Mouse (Mus musculus) lung, postnatal 36 days (tissue): ENCODE results near the gene Carf.
"Not testable (repeated sequence)": the region's sequence is repeated elsewhere in the genome, so short reads cannot be mapped to it uniquely, and the experiment has no call there.

Experiments used
- DNase-seq: peaks from one replicate; pipeline ENCODE4 v3.0.0; 2022; ENCODE audit warnings: mixed read lengths

Gene Carf

DNA sequence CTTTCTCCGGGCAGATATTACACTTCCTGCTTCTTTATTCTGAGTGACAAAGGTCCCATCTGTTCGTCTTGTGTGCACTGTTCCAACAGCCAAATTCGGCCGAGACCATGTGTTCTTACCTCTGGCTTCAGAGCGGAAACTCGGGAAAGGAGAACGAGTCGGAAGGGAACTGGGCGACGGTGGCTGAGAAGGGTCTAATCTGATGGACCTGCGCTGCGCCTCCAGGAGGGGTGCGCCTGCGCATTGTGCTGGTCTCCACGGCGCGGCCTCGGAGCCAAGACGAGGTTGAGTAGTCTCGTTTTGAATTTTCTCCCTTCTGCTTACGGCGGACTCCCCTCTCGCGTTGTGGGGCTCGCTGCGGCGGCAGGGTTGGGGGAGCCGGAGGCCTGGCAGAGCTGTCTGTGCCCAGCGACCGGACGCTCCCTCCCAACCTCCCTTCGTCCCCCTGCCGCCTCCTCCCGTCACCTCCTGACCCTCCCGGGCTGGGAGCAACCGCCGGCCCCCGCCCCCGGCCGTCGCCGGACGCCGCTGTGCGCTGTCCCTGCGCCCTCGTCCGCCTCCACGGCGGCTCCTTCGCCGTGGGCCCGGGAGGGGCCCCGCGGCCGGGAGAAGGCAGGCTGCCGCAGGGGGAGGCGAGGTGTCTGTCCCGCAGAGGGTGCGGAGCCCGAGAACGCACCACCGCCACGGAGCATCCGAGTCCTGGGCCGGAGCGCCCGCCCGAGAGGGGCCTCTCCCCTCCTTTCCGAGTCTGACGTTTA is at the start of gene Carf, which contains the start of gene Wdr12:
Gene Carf, plus strand, starts transcription at position 224 of the 758 bp plus-strand sequence.
Gene Wdr12, minus strand, starts transcription at position 622 of the 758 bp plus-strand sequence.
- peak; percentile 97 for DNase-seq

DNA sequence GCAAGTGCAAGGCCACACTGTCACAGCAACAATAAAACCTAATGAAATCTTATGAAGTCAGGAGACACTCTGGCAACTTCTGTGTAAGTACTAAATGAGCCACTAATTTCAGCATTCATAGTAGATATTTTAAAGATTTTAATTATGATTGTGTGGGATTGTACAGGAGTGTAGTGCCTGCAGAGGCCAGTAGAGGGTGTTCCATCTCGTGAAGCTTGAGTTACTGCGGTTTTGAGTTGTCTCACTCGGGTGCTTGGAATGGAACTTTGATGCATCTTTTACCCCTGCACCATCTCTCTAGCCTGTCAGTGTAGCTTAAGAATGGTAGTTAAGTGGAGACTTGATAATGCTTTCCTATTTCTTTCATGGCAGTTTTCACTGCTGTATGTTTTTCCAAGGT is 43.4 kb upstream of the Carf start:
- DNase-seq: no peak

GRCm38 (mm10) chr1:60056310-60056709 is 41.7 kb upstream of the Carf start:
- DNase-seq: no peak

DNA sequence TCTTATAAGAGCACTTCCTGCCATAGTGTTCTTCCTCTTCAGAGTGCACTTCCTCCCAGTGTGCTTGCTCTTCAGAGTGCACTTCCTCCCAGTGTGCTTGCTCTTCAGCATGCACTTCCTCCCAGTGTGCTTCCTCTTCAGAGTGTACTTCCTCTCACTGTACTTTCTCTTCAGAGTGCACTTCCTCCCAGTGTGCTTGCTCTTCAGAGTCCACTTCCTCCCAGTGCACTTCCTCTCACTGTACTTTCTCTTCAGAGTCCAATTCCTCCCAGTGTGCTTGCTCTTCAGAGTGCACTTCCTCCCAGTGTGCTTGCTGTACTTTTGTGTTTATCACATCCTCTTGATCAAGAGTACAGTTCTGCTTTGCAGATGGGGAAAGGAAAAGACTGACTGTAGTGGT is 27.3 kb upstream of the Carf start:
- not testable (repeated sequence) for DNase-seq

- no peak for DNase-seq
Measured at GRCm38 (mm10) chr1:60074935-60075334, 23.1 kb upstream of the Carf start.

GRCm38 (mm10) chr1:60075590-60075989 is 22.5 kb upstream of the Carf start:
- no peak for DNase-seq

- no peak for DNase-seq
Measured at GRCm38 (mm10) chr1:60076411-60076810, 21.6 kb upstream of the Carf start.

DNA sequence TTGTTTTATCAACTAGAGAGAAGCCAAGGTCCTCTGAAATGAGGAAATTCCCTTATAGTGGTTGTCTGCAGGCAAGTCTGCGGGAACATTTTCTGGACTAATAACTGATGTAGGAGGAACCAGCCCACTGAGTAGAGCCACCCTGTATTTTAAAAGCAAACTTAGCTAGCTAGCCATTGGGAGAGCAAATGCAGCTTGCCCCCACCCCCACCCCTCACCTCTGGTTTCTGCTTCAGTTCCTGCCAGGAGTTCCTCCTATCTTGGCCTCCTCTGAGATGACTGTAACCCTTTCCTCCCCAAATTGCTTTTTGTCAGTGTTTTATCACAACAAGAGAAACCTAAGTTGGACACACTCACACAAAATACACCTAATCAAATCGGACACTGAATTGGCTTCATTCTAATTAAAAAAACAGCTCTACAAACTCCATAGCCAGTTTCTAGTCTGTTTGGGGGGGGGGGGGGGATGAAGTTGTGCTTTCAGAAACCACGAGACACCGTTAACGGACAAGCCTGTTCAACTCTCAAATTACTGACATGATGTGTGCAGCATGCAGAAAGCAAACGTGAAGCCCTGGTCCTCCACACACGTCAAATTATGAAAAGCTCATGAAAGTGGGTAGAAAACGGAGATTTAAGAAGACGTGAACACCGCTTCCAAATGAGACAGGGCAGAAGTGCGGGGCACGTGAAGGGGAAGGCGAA is 1.3 kb upstream of the Carf start:
- DNase-seq: no peak

- peak; percentile 74 for DNase-seq
Measured at GRCm38 (mm10) chr1:60097277-60098023, 597 bp upstream of the Carf start.

- DNase-seq: peak; percentile 14
Measured at GRCm38 (mm10) chr1:60098839-60099238, 792 bp downstream of the Carf start.

- DNase-seq: no peak
Measured at GRCm38 (mm10) chr1:60104582-60104981, 6.5 kb downstream of the Carf start.

- DNase-seq: no peak
Measured at GRCm38 (mm10) chr1:60117721-60118455, 19.8 kb downstream of the Carf start.

- DNase-seq: no peak
Measured at GRCm38 (mm10) chr1:60137346-60137745, 39.3 kb downstream of the Carf start.

- peak; percentile 6 for DNase-seq
Measured at GRCm38 (mm10) chr1:60152700-60153099, 54.7 kb downstream of the Carf start.

DNA sequence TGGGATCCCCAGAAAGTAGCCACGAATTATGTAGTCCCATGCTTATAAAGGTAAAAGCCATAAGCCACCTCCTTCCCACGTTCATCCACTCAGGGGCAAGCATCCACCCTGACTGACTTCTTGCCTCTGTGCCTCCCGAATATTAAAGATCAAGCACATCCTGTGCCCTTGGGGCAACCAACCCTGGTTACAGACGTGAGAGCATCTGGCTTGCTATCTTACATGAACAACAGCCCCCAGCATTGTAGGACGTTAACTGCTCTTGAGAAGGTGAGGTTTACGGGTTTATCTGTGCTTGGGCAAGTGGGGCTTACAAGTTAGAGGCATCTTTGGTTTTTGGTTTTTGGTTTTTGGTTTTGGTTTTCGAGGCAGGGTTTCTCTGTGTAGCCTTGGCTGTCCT is 58.6 kb downstream of the Carf start:
- DNase-seq: no peak

DNA sequence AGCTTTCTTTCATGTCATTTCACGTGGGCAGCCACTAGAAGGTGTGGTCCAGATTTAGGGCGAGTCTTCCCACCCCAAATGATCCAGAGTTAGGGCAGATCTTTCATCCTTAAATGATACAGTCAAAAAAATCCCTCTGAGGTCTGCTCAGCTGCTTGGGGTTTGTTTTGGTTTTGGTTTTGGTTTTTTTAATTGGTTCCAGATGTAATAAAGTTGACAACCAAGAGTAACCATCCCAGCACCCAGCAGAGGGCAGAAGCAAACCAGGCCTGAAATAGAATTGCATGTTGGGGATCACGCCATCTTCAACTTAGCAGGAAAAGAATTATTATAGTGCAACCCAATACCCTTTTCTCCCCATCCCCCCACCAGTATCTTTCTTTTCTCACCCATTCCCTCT is 60.4 kb downstream of the Carf start:
- DNase-seq: peak; percentile 81

GRCm38 (mm10) chr1:60163676-60164075 is 65.6 kb downstream of the Carf start:
- no peak for DNase-seq

DNA sequence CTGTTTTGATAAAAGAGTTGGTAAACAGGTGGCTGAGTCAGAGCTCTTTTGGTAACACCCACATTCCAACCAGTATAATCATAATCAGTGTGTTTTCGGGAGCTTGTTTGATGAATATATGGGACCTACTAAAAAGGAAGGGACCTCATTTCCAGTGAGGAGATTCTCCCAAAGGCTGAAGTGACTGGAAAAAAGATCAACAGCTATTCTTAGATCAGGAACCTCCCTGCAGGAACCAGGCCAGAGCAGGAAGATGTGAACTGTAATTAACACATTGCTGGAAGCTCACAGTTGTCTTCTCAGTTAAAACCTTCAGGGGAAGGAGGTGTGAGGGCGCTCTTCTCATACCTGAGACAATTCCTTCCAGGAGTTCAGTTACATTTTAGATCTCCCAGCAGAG is 71.6 kb downstream of the Carf start:
- no peak for DNase-seq

- DNase-seq: no peak
Measured at GRCm38 (mm10) chr1:60170251-60170650, 72.2 kb downstream of the Carf start.

- no peak for DNase-seq
Measured at GRCm38 (mm10) chr1:60173119-60173518, 75.1 kb downstream of the Carf start.

GRCm38 (mm10) chr1:60177814-60178213 is 79.8 kb downstream of the Carf start:
- DNase-seq: not testable (repeated sequence)

DNA sequence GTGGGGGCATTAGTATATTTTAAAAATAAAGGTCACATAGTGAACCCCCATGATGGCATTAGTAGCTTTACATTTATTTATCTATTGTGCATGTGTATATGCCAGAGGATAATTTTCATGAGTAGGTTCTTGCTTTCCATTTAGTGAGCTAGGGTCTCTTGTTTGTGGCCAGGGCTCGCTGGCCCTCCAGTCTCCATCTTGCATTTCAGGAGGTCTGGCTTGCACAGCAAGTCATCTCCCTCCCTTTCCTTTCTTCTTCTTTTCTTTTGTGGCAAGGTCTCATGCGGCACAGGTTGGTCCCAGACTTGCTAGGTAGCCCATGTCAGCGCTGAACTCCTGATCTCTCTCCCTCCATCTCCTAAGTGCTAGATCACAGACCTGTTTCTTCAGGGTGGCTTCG is 81.3 kb downstream of the Carf start:
- no peak for DNase-seq
